26 mouse cellular contexts compared by ENCODE assay signal in the genomic region with DNA sequence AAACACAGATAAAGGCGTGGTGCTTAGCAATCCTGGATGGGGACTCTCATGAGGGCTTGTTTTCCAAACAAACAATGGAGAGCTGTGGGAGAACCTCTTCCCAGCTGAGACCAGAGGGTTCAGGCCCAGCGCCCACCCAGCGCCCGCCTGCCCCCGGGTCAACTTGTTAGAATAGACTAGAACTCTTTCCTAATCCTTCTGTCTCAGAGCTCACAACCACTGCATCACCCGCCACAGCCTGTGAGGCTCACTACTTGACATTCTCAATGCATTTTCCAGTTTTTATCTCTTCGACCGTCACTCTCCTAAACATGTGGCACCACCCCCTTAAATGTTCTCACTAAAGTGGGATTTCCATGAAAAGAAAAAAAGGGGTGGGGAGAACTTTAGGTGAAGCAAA. TPM values are rescaled to one million over a fixed set of nuclear protein-coding genes. Genes with fewer than 3 reads are reported as not detected.
DNase-seq lines count a peak whose midpoint lies in the region; ATAC-seq and TF ChIP-seq lines count a peak whose summit lies in the region.
"Had no signal": no experiment of that assay in that cellular context is flagged by ENCODE, and none has a peak within 500 bp of the region (broad histone marks: within the 10 kb centered on the region; RNA-seq: fewer than 3 reads in every experiment).

No protein-coding gene starts in this region.

- H3K9me3 ChIP-seq in forebrain, embryonic 11.5 days (ENCODE audit: control insufficient read depth, low read length) = no peaks in the 10 kb centered on the region; the same call in 1 of the 2 replicates
- H3K9me3 ChIP-seq in forebrain, embryonic 15.5 days = no peaks in the 10 kb centered on the region
- no peaks in the 10 kb centered on the region for H3K9me3 ChIP-seq in lung, embryonic 14.5 days (ENCODE audit: low read depth, low read length)
- H3K9me3 ChIP-seq in midbrain, embryonic 10.5 days (replicated peaks) = 0 out of 2 replicates have a peak, but pooled peaks cover 2% of the 10 kb centered on the region
- H3K9me3 ChIP-seq in midbrain, embryonic 14.5 days (ENCODE audit: control insufficient read depth, low read length) = 0 out of 2 replicates have a peak, but pooled peaks cover under 1% of the 10 kb centered on the region
- 0 out of 2 replicates have a peak, but pooled peaks cover under 1% of the 10 kb centered on the region for H3K9me3 ChIP-seq in midbrain, embryonic 12.5 days
- H3K9me3 ChIP-seq in midbrain, embryonic 16.5 days (replicated peaks; ENCODE audit: control insufficient read depth, low read length, poor library complexity, severe bottlenecking) = no peaks in the 10 kb centered on the region; the same call in 1 of the 2 replicates
- H3K9me3 ChIP-seq: embryonic facial prominence, embryonic 12.5 days had no signal

- 52% methylated on average over 8 of the region's 8 CpGs for WGBS in forebrain, embryonic 11.5 days
- 61% methylated on average over 8 of the region's 8 CpGs for WGBS in forebrain, embryonic 15.5 days
- 67% methylated on average over 8 of the region's 8 CpGs for WGBS in lung, embryonic 14.5 days
- 44% methylated on average over 8 of the region's 8 CpGs for WGBS in midbrain, embryonic 10.5 days
- WGBS in midbrain, embryonic 14.5 days = 43% methylated on average over 8 of the region's 8 CpGs
- 50% methylated on average over 8 of the region's 8 CpGs for WGBS in midbrain, embryonic 12.5 days
- 40% methylated on average over 8 of the region's 8 CpGs for WGBS in midbrain, embryonic 16.5 days

- no peak overlapping the region for H3K9ac ChIP-seq in forebrain, embryonic 11.5 days (ENCODE audit: low read length)
- no peak overlapping the region for H3K9ac ChIP-seq in forebrain, embryonic 15.5 days (replicated peaks)
- no peak overlapping the region for H3K9ac ChIP-seq in lung, embryonic 14.5 days
- no peak overlapping the region for H3K9ac ChIP-seq in midbrain, embryonic 14.5 days (replicated peaks; ENCODE audit: low read length)
- no peak overlapping the region for H3K9ac ChIP-seq in midbrain, embryonic 12.5 days (replicated peaks)
- no peak overlapping the region for H3K9ac ChIP-seq in midbrain, embryonic 16.5 days (ENCODE audit: low read depth, low read length)
- H3K9ac ChIP-seq: embryonic facial prominence, embryonic 12.5 days; forebrain, embryonic 12.5 days; forebrain, postnatal 0 days had no signal

- ATAC-seq in forebrain, embryonic 11.5 days (replicated peaks; ENCODE audit: low FRiP score) = peak; percentile 49
- no peak for ATAC-seq in forebrain, embryonic 15.5 days (replicated peaks)
- peak; percentile 29; the same call in 1 of the 2 replicates for ATAC-seq in lung, embryonic 14.5 days (ENCODE audit: insufficient read depth)
- no peak for ATAC-seq in midbrain, embryonic 14.5 days (ENCODE audit: low FRiP score, low TSS enrichment)
- ATAC-seq in midbrain, embryonic 12.5 days (ENCODE audit: low FRiP score, low read depth) = peak; percentile 53
- ATAC-seq in midbrain, embryonic 16.5 days = no peak
- ATAC-seq: activated CD4-positive, CD25-positive, alpha-beta regulatory T cell, adult 4 months; CD4-positive, CD25-positive, alpha-beta regulatory T cell, adult 4 months; Patski had no signal

- H3K4me2 ChIP-seq in forebrain, embryonic 11.5 days (ENCODE audit: low read depth, low read length, severe bottlenecking) = no peak overlapping the region
- no peak overlapping the region for H3K4me2 ChIP-seq in forebrain, embryonic 15.5 days (replicated peaks)
- H3K4me2 ChIP-seq in lung, embryonic 14.5 days = no peak overlapping the region
- no peak overlapping the region for H3K4me2 ChIP-seq in midbrain, embryonic 14.5 days (ENCODE audit: low read length)
- H3K4me2 ChIP-seq in midbrain, embryonic 12.5 days (replicated peaks) = no peak overlapping the region
- no peak overlapping the region for H3K4me2 ChIP-seq in midbrain, embryonic 16.5 days (ENCODE audit: low read length)
- H3K4me2 ChIP-seq: embryonic facial prominence, embryonic 12.5 days; forebrain, embryonic 12.5 days had no signal

- 0 out of 2 replicates have a peak, but pooled peaks cover 2% of the 10 kb centered on the region for H3K4me1 ChIP-seq in forebrain, embryonic 11.5 days (replicated peaks; ENCODE audit: control insufficient read depth, insufficient read depth, low read length)
- H3K4me1 ChIP-seq in forebrain, embryonic 15.5 days = no peaks in the 10 kb centered on the region
- H3K4me1 ChIP-seq in lung, embryonic 14.5 days (ENCODE audit: insufficient read depth) = no peaks in the 10 kb centered on the region
- H3K4me1 ChIP-seq in midbrain, embryonic 10.5 days = peaks cover 36% of the 10 kb centered on the region
- no peaks in the 10 kb centered on the region for H3K4me1 ChIP-seq in midbrain, embryonic 14.5 days (ENCODE audit: control insufficient read depth, insufficient read depth, low read length)
- 0 out of 2 replicates have a peak, but pooled peaks cover 10% of the 10 kb centered on the region for H3K4me1 ChIP-seq in midbrain, embryonic 12.5 days
- no peaks in the 10 kb centered on the region for H3K4me1 ChIP-seq in midbrain, embryonic 16.5 days (ENCODE audit: control insufficient read depth, insufficient read depth, low read length)

- no peaks in the 10 kb centered on the region for H3K27me3 ChIP-seq in forebrain, embryonic 11.5 days (ENCODE audit: control insufficient read depth, insufficient read depth, low read length)
- no peaks in the 10 kb centered on the region for H3K27me3 ChIP-seq in forebrain, embryonic 15.5 days
- H3K27me3 ChIP-seq in lung, embryonic 14.5 days (ENCODE audit: insufficient read depth, low read length) = no peaks in the 10 kb centered on the region
- H3K27me3 ChIP-seq in midbrain, embryonic 10.5 days (ENCODE audit: low read depth, poor library complexity, severe bottlenecking) = no peaks in the 10 kb centered on the region
- no peaks in the 10 kb centered on the region for H3K27me3 ChIP-seq in midbrain, embryonic 14.5 days (ENCODE audit: control insufficient read depth, insufficient read depth, low read length)
- H3K27me3 ChIP-seq in midbrain, embryonic 12.5 days = no peaks in the 10 kb centered on the region
- no peaks in the 10 kb centered on the region for H3K27me3 ChIP-seq in midbrain, embryonic 16.5 days (ENCODE audit: control insufficient read depth, insufficient read depth, low read depth, low read length)
- H3K27me3 ChIP-seq: CH12.LX; forebrain, embryonic 12.5 days; Patski had no signal

- no peak overlapping the region for H3K4me3 ChIP-seq in forebrain, embryonic 11.5 days (ENCODE audit: low read depth, low read length)
- no peak overlapping the region for H3K4me3 ChIP-seq in forebrain, embryonic 15.5 days
- no peak overlapping the region for H3K4me3 ChIP-seq in lung, embryonic 14.5 days (ENCODE audit: low read depth, low read length)
- H3K4me3 ChIP-seq in midbrain, embryonic 10.5 days = no peak overlapping the region
- H3K4me3 ChIP-seq in midbrain, embryonic 14.5 days (replicated peaks; ENCODE audit: low read depth, low read length) = no peak overlapping the region
- no peak overlapping the region for H3K4me3 ChIP-seq in midbrain, embryonic 12.5 days
- H3K4me3 ChIP-seq in midbrain, embryonic 16.5 days (ENCODE audit: low read depth, low read length) = no peak overlapping the region
- H3K4me3 ChIP-seq: embryonic facial prominence, embryonic 10.5 days; embryonic facial prominence, embryonic 12.5 days; forebrain, embryonic 12.5 days had no signal

- no peak overlapping the region for H3K27ac ChIP-seq in forebrain, embryonic 11.5 days (ENCODE audit: low read depth, low read length)
- no peak overlapping the region for H3K27ac ChIP-seq in forebrain, embryonic 15.5 days (replicated peaks)
- H3K27ac ChIP-seq in lung, embryonic 14.5 days (ENCODE audit: low read depth) = no peak overlapping the region
- H3K27ac ChIP-seq in midbrain, embryonic 10.5 days (replicated peaks) = peak overlapping the region; percentile 55; the same call in 1 of the 2 replicates
- H3K27ac ChIP-seq in midbrain, embryonic 14.5 days (replicated peaks; ENCODE audit: low read depth, low read length) = no peak overlapping the region
- no peak overlapping the region for H3K27ac ChIP-seq in midbrain, embryonic 12.5 days (replicated peaks)
- no peak overlapping the region for H3K27ac ChIP-seq in midbrain, embryonic 16.5 days (ENCODE audit: low read length)
- H3K27ac ChIP-seq: embryonic facial prominence, embryonic 10.5 days; embryonic facial prominence, embryonic 12.5 days; forebrain, embryonic 12.5 days had no signal

- no peak for TF ChIP-seq CTCF in lung, embryonic 14.5 days (IDR thresholded peaks at IDR 0.05; ENCODE audit: low read depth)

- no peak for DNase-seq in forebrain, embryonic 11.5 days (ENCODE audit: low spot score)
- DNase-seq in lung, embryonic 14.5 days = no peak
- DNase-seq in lung, postnatal 36 days = no peak
- no peak for DNase-seq in midbrain, embryonic 10.5 days (ENCODE audit: low spot score)
- DNase-seq in midbrain, embryonic 14.5 days = no peak
- DNase-seq: adrenal gland, adult 8-10 months; adrenal gland, postnatal 14 days; adrenal gland, postnatal 36 days; B cell, adult 2 months; cerebellum, adult 11-12 months; cerebellum, adult 2 months; cerebellum, adult 9-10 months; cerebellum, postnatal 10 days; cerebellum, postnatal 25 days; forebrain, postnatal 0 days had no signal

- no peaks in the 10 kb centered on the region for H3K36me3 ChIP-seq in forebrain, embryonic 11.5 days (ENCODE audit: control insufficient read depth, insufficient read depth, low read length)
- no peaks in the 10 kb centered on the region for H3K36me3 ChIP-seq in forebrain, embryonic 15.5 days
- H3K36me3 ChIP-seq in lung, embryonic 14.5 days (ENCODE audit: insufficient read depth) = no peaks in the 10 kb centered on the region
- no peaks in the 10 kb centered on the region for H3K36me3 ChIP-seq in midbrain, embryonic 10.5 days
- H3K36me3 ChIP-seq in midbrain, embryonic 14.5 days (ENCODE audit: control insufficient read depth, insufficient read depth, low read length) = no peaks in the 10 kb centered on the region
- no peaks in the 10 kb centered on the region for H3K36me3 ChIP-seq in midbrain, embryonic 12.5 days
- no peaks in the 10 kb centered on the region for H3K36me3 ChIP-seq in midbrain, embryonic 16.5 days (ENCODE audit: control insufficient read depth, insufficient read depth, low read length)
- H3K36me3 ChIP-seq: embryonic facial prominence, embryonic 10.5 days; embryonic facial prominence, embryonic 12.5 days; forebrain, embryonic 12.5 days; G1E had no signal

RNA-seq across cellular contexts. Expression of gene Scel, which starts 14.9 kb away (rescaled TPM):
- polyA plus RNA-seq in forebrain, embryonic 11.5 days (2014; fragmentation: Nextera tagmentation; extraction: Ambion mirVana) = 0.47 and 0.91 TPM in 2 replicates
- polyA plus RNA-seq in forebrain, embryonic 15.5 days (2015; fragmentation: Nextera tagmentation; extraction: Ambion mirVana) = 0.08 TPM in 1 of 2 replicates, not detected in the other
- 1.7 and 1.9 TPM in 2 replicates for polyA plus RNA-seq in lung, embryonic 14.5 days (2014; fragmentation: Nextera tagmentation; extraction: Ambion mirVana)
- 0.22 and 0.38 TPM in 2 replicates for polyA plus RNA-seq in midbrain, embryonic 10.5 days (2016; fragmentation: Nextera tagmentation; extraction: Ambion mirVana)
- polyA plus RNA-seq in midbrain, embryonic 14.5 days (2014; fragmentation: Nextera tagmentation; extraction: Ambion mirVana) = 0.08 and 0.20 TPM in 2 replicates
- 0.09 and 0.26 TPM in 2 replicates for polyA plus RNA-seq in midbrain, embryonic 12.5 days (2016; fragmentation: Nextera tagmentation; extraction: Ambion mirVana)
- 0.16 and 0.34 TPM in 2 replicates for polyA plus RNA-seq in midbrain, embryonic 16.5 days (2015; fragmentation: Nextera tagmentation; extraction: Ambion mirVana)
- polyA plus RNA-seq: activated CD4-positive, CD25-positive, alpha-beta regulatory T cell, adult 4 months; G1E had no signal

Comparison
In these comparisons a context has a peak if more than half of its experiments do, and no peak if none do; other contexts are left out.
1. ATAC-seq: peak in forebrain, embryonic 11.5 days (single experiment), lung, embryonic 14.5 days (single experiment) and midbrain, embryonic 12.5 days (single experiment); none in forebrain, embryonic 15.5 days (single experiment), midbrain, embryonic 14.5 days (single experiment) and midbrain, embryonic 16.5 days (single experiment).